Mouse (Mus musculus): ENCODE measurements around the gene Jaml. TPM values are rescaled to one million over a fixed set of nuclear protein-coding genes. Genes with fewer than 3 reads are reported as not detected.
A peak's percentile ranks its signal among the peaks of the same experiment; 100 is the strongest.

Gene Jaml
- polyA plus RNA-seq, 1 experiment from 2014 or later = 0.61 TPM

DNA sequence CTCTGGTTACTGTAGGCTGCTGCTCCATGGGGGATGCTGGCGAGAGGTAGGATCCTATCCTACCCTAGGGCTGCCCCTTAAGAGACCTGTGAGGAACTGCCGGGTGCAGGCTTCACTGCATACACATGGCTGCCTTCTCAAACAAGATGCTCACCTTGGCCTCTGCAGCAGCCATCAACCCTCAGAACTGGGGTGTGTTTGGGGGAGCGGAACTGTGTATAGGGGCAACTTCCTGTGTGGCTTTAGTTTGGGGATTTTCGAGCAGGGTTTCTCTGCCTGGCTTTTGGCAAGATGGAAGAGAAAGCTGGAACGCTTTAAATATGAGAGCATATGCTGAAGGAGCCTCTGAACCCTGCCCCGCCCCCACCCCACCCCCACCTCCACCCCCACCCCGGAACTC is 48.0 kb downstream of the Jaml start:
- no peak for ATAC-seq
- Histone ChIP-seq H3K36me3 (ENCODE audit: control insufficient read depth, insufficient read depth) (no peaks in the 10 kb centered on the region), H3K9me3 (ENCODE audit: control insufficient read depth, low read length) (no peaks in the 10 kb centered on the region), H3K9ac (replicated peaks; ENCODE audit: low read depth, low read length) (no peak overlapping the region), H3K27ac (ENCODE audit: low read length) (no peak overlapping the region), H3K4me1 (replicated peaks; ENCODE audit: control insufficient read depth, insufficient read depth, low read length) (peaks cover 5% of the 10 kb centered on the region), H3K4me2 (ENCODE audit: low read length) (no peak overlapping the region), H3K27me3 (replicated peaks; ENCODE audit: control insufficient read depth, insufficient read depth, low read length) (no peaks in the 10 kb centered on the region), H3K4me3 (replicated peaks; ENCODE audit: low read length) (no peak overlapping the region)
- 52% methylated on average over 7 of the region's 7 CpGs for WGBS

- WGBS = 88% methylated on average over 3 of the region's 3 CpGs
- H3K4me3 ChIP-seq (replicated peaks; ENCODE audit: low read length) = no peak overlapping the region
- H3K27ac ChIP-seq (ENCODE audit: low read length) = no peak overlapping the region
- no peak overlapping the region for H3K4me2 ChIP-seq (ENCODE audit: low read length)
- H3K4me1 ChIP-seq (replicated peaks; ENCODE audit: control insufficient read depth, insufficient read depth, low read length) = no peaks in the 10 kb centered on the region
- no peaks in the 10 kb centered on the region for H3K9me3 ChIP-seq (ENCODE audit: control insufficient read depth, low read length)
- no peak overlapping the region for H3K9ac ChIP-seq (replicated peaks; ENCODE audit: low read depth, low read length)
- peaks cover 11% of the 10 kb centered on the region; the same call in 1 of the 2 replicates for H3K27me3 ChIP-seq (replicated peaks; ENCODE audit: control insufficient read depth, insufficient read depth, low read length)
- H3K36me3 ChIP-seq (ENCODE audit: control insufficient read depth, insufficient read depth) = no peaks in the 10 kb centered on the region
- no peak for ATAC-seq
Observed at GRCm38 (mm10) chr9:45130119-45130518, 51.1 kb downstream of the Jaml start.

GRCm38 (mm10) chr9:45133484-45134310 is 54.7 kb downstream of the Jaml start:
- Histone ChIP-seq H3K4me3 (replicated peaks; ENCODE audit: low read length) (no peak overlapping the region), H3K4me1 (replicated peaks; ENCODE audit: control insufficient read depth, insufficient read depth, low read length) (peaks cover 9% of the 10 kb centered on the region), H3K9me3 (ENCODE audit: control insufficient read depth, low read length) (no peaks in the 10 kb centered on the region), H3K27ac (ENCODE audit: low read length) (no peak overlapping the region), H3K36me3 (ENCODE audit: control insufficient read depth, insufficient read depth) (no peaks in the 10 kb centered on the region), H3K9ac (replicated peaks; ENCODE audit: low read depth, low read length) (no peak overlapping the region), H3K4me2 (ENCODE audit: low read length) (no peak overlapping the region), H3K27me3 (replicated peaks; ENCODE audit: control insufficient read depth, insufficient read depth, low read length) (peaks cover 44% of the 10 kb centered on the region)
- 25% methylated on average over 5 of the region's 5 CpGs for WGBS
- ATAC-seq = no peak

- no peaks in the 10 kb centered on the region for H3K36me3 ChIP-seq (ENCODE audit: control insufficient read depth, insufficient read depth)
- H3K9ac ChIP-seq (replicated peaks; ENCODE audit: low read depth, low read length) = no peak overlapping the region
- peaks cover 15% of the 10 kb centered on the region for H3K4me1 ChIP-seq (replicated peaks; ENCODE audit: control insufficient read depth, insufficient read depth, low read length)
- H3K9me3 ChIP-seq (ENCODE audit: control insufficient read depth, low read length) = no peaks in the 10 kb centered on the region
- 15% methylated on average over 7 of the region's 7 CpGs for WGBS
- peaks cover 67% of the 10 kb centered on the region for H3K27me3 ChIP-seq (replicated peaks; ENCODE audit: control insufficient read depth, insufficient read depth, low read length)
- no peak overlapping the region for H3K27ac ChIP-seq (ENCODE audit: low read length)
- H3K4me2 ChIP-seq (ENCODE audit: low read length) = no peak overlapping the region
- ATAC-seq = no peak
- no peak overlapping the region for H3K4me3 ChIP-seq (replicated peaks; ENCODE audit: low read length)
Observed at GRCm38 (mm10) chr9:45136442-45137169, 57.6 kb downstream of the Jaml start.

- ATAC-seq = peak; percentile 76
- H3K9me3 ChIP-seq (ENCODE audit: control insufficient read depth, low read length) = no peaks in the 10 kb centered on the region
- peak within 1 kb of the TSS; percentile 95 for H3K4me2 ChIP-seq (ENCODE audit: low read length)
- peaks cover 15% of the 10 kb centered on the region for H3K4me1 ChIP-seq (replicated peaks; ENCODE audit: control insufficient read depth, insufficient read depth, low read length)
- H3K27me3 ChIP-seq (replicated peaks; ENCODE audit: control insufficient read depth, insufficient read depth, low read length) = peaks cover 81% of the 10 kb centered on the region
- H3K4me3 ChIP-seq (replicated peaks; ENCODE audit: low read length) = peak within 1 kb of the TSS; percentile 60
- no peak within 1 kb of the TSS for H3K27ac ChIP-seq (ENCODE audit: low read length)
- no peaks in the 10 kb centered on the region for H3K36me3 ChIP-seq (ENCODE audit: control insufficient read depth, insufficient read depth)
- under 1% methylated on average over 73 of the region's 76 CpGs for WGBS
- peak within 1 kb of the TSS; percentile 52 for H3K9ac ChIP-seq (replicated peaks; ENCODE audit: low read depth, low read length)
Observed at GRCm38 (mm10) chr9:45138191-45139032, 59.4 kb downstream of the Jaml start, which contains the start of gene Scn4b. Gene Scn4b, plus strand, starts transcription at chr9:45138395.

DNA sequence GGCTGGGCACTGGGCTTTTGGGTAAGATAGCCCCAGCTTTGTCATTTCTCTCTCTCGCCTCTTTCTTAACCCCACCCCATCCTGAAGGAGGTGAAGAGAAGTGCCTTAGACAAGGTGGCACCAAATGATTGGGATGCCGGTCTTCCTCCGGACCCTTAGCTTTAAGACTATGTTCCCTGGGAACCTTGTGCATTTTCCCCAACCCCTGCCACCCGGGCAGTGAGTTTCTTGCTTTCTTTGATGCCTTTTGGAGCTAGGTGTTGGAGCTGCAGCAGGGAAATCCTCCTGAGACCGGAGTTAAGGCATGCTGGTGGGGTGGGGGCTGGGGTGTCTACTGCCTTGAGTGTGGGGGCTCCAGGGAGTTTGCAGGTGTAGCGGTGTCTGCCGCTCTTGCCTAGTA is 60.1 kb downstream of the Jaml start:
- Histone ChIP-seq H3K27me3 (replicated peaks; ENCODE audit: control insufficient read depth, insufficient read depth, low read length) (peaks cover 87% of the 10 kb centered on the region), H3K9ac (replicated peaks; ENCODE audit: low read depth, low read length) (peak overlapping the region; percentile 52), H3K36me3 (ENCODE audit: control insufficient read depth, insufficient read depth) (no peaks in the 10 kb centered on the region), H3K4me1 (replicated peaks; ENCODE audit: control insufficient read depth, insufficient read depth, low read length) (peaks cover 15% of the 10 kb centered on the region), H3K4me2 (ENCODE audit: low read length) (peak overlapping the region; percentile 95), H3K27ac (ENCODE audit: low read length) (no peak overlapping the region), H3K4me3 (replicated peaks; ENCODE audit: low read length) (peak overlapping the region; percentile 60), H3K9me3 (ENCODE audit: control insufficient read depth, low read length) (no peaks in the 10 kb centered on the region)
- 3% methylated on average over 7 of the region's 7 CpGs for WGBS
- no peak for ATAC-seq

GRCm38 (mm10) chr9:45140945-45141344 is 62.0 kb downstream of the Jaml start:
- 10% methylated on average over 7 of the region's 7 CpGs for WGBS
- Histone ChIP-seq H3K9ac (replicated peaks; ENCODE audit: low read depth, low read length) (no peak overlapping the region), H3K27me3 (replicated peaks; ENCODE audit: control insufficient read depth, insufficient read depth, low read length) (peaks cover 86% of the 10 kb centered on the region), H3K27ac (ENCODE audit: low read length) (no peak overlapping the region), H3K4me1 (replicated peaks; ENCODE audit: control insufficient read depth, insufficient read depth, low read length) (peaks cover 18% of the 10 kb centered on the region), H3K4me2 (ENCODE audit: low read length) (no peak overlapping the region), H3K4me3 (replicated peaks; ENCODE audit: low read length) (no peak overlapping the region), H3K36me3 (ENCODE audit: control insufficient read depth, insufficient read depth) (no peaks in the 10 kb centered on the region), H3K9me3 (ENCODE audit: control insufficient read depth, low read length) (no peaks in the 10 kb centered on the region)
- no peak for ATAC-seq

- no peaks in the 10 kb centered on the region for H3K36me3 ChIP-seq (ENCODE audit: control insufficient read depth, insufficient read depth)
- no peak overlapping the region for H3K4me2 ChIP-seq (ENCODE audit: low read length)
- ATAC-seq = no peak
- peaks cover 20% of the 10 kb centered on the region for H3K4me1 ChIP-seq (replicated peaks; ENCODE audit: control insufficient read depth, insufficient read depth, low read length)
- H3K9ac ChIP-seq (replicated peaks; ENCODE audit: low read depth, low read length) = no peak overlapping the region
- H3K27me3 ChIP-seq (replicated peaks; ENCODE audit: control insufficient read depth, insufficient read depth, low read length) = peaks cover 82% of the 10 kb centered on the region
- 63% methylated on average over 3 of the region's 3 CpGs for WGBS
- H3K27ac ChIP-seq (ENCODE audit: low read length) = no peak overlapping the region
- no peak overlapping the region for H3K4me3 ChIP-seq (replicated peaks; ENCODE audit: low read length)
- H3K9me3 ChIP-seq (ENCODE audit: control insufficient read depth, low read length) = no peaks in the 10 kb centered on the region
Observed at GRCm38 (mm10) chr9:45142686-45143085, 63.7 kb downstream of the Jaml start.

Measured in forebrain, embryonic 16.5 days (tissue).